Mouse (Mus musculus) embryonic facial prominence, embryonic 11.5 days (tissue): ENCODE measurements around the gene Flna. TPM values are rescaled to one million over a fixed set of nuclear protein-coding genes. Genes with fewer than 3 reads are reported as not detected.

Experiments
- ATAC-seq: fragments of 200-750 bp; cut with Nextera tagmentation; replicated peaks from 2 replicates; pipeline ENCODE4 v1.8.0; 2017; ENCODE audit warnings: low read depth; ENCODE audit not compliant: insufficient number of reproducible peaks, low FRiP score, low TSS enrichment
- DNase-seq: peaks from one replicate; pipeline ENCODE4 v3.0.0-alpha.2; 2015; ENCODE audit warnings: low spot score
- H3K27ac ChIP-seq: fragments of 300-500 bp; sonication (generic); replicated peaks from 2 replicates; pipeline ENCODE4 v1.5.1; 2014; ENCODE audit warnings: mild to moderate bottlenecking, low read depth, low read length, control low read depth
- H3K27me3 ChIP-seq: fragments of 300-500 bp; sonication (generic); 2 replicates; pipeline ENCODE4 v1.6.1; 2014; ENCODE audit warnings: mild to moderate bottlenecking, low read length, moderate library complexity, mixed read lengths; ENCODE audit not compliant: control insufficient read depth, insufficient read depth
- H3K36me3 ChIP-seq: fragments of 300-500 bp; sonication (generic); replicated peaks from 2 replicates; pipeline ENCODE4 v1.6.1; 2014; ENCODE audit warnings: low read depth, mild to moderate bottlenecking, low read length, moderate library complexity, mixed read lengths; ENCODE audit not compliant: control insufficient read depth, insufficient read depth
- H3K4me1 ChIP-seq: fragments of 300-500 bp; sonication (generic); 2 replicates; pipeline ENCODE4 v1.6.1; 2014; ENCODE audit warnings: low read length, mixed read lengths; ENCODE audit not compliant: control insufficient read depth, insufficient read depth
- H3K4me2 ChIP-seq: fragments of 300-500 bp; sonication (generic); 2 replicates; pipeline ENCODE4 v1.6.1; 2014; ENCODE audit warnings: low read depth, mild to moderate bottlenecking, control low read depth, low read length, moderate library complexity
- H3K4me3 ChIP-seq: fragments of 300-500 bp; sonication (generic); 2 replicates; pipeline ENCODE4 v1.5.1; 2014; ENCODE audit warnings: low read depth, low read length, control low read depth
- H3K9ac ChIP-seq: fragments of 300-500 bp; sonication (generic); replicated peaks from 2 replicates; pipeline ENCODE4 v1.6.1; 2014; ENCODE audit warnings: mild to moderate bottlenecking, control low read depth, low read length
- H3K9me3 ChIP-seq: fragments of 300-500 bp; sonication (generic); replicated peaks from 2 replicates; pipeline ENCODE4 v1.6.1; 2016; ENCODE audit warnings: mild to moderate bottlenecking, low read length, inconsistent platforms, mixed read lengths; ENCODE audit not compliant: control insufficient read depth
- WGBS: fragments of 180-500 bp; shearing (Covaris S2); extraction: QIAGEN DNeasy Blood & Tissue Kit; methylation state at CpG from one replicate; pipeline ENCODE4 v1.1.7; 2014; 5-methylcytosine and 5-hydroxymethylcytosine counted together
- polyA plus RNA-seq: library from polyadenylated mRNA; unstranded; fragments of >200 nt; fragmentation: Nextera tagmentation; extraction: Ambion mirVana; gene quantifications from 2 replicates; pipeline ENCODE4 v1.2.1, GENCODE M21; 2014

The Flna gene
- polyA plus RNA-seq, 1 experiment from 2014 or later: 267 TPM

DNA sequence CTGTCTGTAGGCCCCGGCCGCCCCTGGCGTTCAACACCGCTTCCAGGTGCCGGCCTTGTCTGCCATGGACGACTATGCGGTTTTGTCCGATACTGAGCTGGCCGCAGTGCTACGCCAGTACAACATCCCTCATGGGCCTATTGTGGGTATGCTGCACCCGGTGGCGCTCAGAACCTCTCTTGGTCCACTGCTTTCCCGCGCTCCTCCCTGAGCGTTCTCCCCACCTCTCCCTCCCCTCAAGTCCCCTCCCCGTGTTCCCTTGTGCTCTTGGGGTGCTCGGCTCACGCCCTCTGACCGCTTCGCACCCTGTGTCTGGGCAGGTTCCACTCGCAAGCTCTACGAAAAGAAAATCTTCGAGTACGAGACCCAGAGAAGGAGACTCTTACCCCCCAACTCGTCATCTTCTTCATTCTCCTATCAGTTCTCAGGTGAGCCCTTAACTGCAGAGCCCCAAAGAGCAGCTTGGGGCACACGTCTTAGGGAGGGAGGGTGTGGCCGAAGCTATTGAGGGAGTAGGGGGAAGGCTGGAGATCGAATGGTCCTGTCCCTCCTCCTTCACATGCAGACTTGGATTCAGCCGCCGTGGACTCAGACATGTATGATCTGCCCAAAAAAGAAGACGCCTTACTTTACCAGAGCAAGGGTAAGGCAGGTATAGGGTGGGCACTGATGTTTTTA lies 5.4 kb upstream of the Flna start:
- whole genome bisulfite sequencing: 20% methylated on average over 28 of the region's 31 CpGs
- ATAC-seq (peak; percentile 66; the same call in 1 of the 2 replicates), DNase-seq (no peak)

DNA sequence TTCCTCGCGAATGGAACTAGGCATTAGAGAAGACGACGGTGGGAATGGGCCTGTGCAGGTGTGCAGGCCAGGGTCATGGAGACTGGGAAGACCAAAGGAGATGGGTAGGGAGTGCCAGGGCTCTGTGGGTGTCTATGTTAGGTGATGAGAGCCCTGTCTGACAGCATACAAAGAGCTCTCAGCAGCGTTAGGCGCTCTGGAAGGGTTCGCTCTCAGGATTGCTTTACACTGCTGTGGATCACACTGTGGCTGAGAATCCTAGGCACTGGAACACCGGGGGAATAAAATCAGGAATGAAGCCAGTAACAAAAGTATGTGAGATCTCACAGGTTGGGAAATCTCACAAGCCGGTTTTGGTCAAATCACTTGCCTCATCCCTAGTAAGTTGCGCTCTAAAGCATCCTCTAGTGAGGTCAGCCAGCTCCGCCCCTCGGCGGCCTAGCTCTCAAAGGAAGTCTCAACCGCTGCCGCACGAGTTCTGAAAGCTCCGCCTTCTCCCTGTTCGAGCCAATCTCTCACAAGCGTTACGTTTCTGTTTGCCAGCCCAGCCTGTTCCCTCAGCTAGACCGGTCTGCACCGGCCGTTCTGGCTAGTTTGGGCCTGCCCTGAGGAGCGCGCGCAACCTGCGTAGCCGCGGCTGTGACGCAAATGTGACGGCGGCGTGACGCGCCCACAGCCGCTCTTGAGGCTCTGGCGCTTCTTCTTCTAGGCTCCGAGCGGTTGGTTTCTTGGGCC lies 4.7 kb upstream of the Flna start, which contains the start of gene Emd:
Gene Emd, plus strand, starts transcription at position 535 of the 735 bp plus-strand sequence.
- no peaks in the 10 kb centered on the region for H3K36me3 ChIP-seq
- H3K4me3 ChIP-seq: peak within 1 kb of the TSS; percentile 60
- 24% methylated on average over 39 of the region's 39 CpGs for WGBS
- H3K4me2 ChIP-seq: peak within 1 kb of the TSS; percentile 55
- H3K27ac ChIP-seq: peak within 1 kb of the TSS; percentile 38; the same call in 1 of the 2 replicates
- no peaks in the 10 kb centered on the region for H3K27me3 ChIP-seq
- H3K9me3 ChIP-seq: no peaks in the 10 kb centered on the region
- H3K4me1 ChIP-seq: no peaks in the 10 kb centered on the region
- peak within 1 kb of the TSS; percentile 68 for H3K9ac ChIP-seq
- ATAC-seq (peak; percentile 99), DNase-seq (peak; percentile 91)

More for the DNA sequence above, 5.4 kb upstream of the Flna start:
- Histone ChIP-seq H3K27ac (peak overlapping the region; percentile 38; the same call in 1 of the 2 replicates), H3K9ac (peak overlapping the region; percentile 68), H3K4me3 (peak overlapping the region; percentile 60), H3K27me3 (no peaks in the 10 kb centered on the region), H3K36me3 (no peaks in the 10 kb centered on the region), H3K4me1 (no peaks in the 10 kb centered on the region), H3K4me2 (peak overlapping the region; percentile 55), H3K9me3 (no peaks in the 10 kb centered on the region)

DNA sequence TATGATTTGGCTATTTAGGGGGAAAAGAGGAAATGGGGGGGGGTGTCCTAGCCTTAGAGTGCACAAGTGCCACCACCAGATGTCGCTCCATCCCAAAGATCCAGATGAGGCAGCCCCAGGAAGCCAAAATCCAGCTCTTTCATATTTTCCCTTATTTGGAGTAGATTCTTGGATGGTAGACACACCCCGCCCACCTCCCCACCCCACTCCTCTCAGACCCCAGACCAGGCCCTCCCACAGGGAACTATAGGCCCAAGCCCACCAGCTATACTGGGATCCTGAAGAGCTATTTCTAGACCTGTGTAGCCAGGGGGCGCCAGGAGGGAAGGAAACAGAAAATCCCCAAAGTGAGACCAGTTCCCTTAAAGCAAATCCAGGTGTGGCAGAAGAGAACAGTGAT lies 969 bp downstream of the Flna start:
- no peaks in the 10 kb centered on the region for H3K9me3 ChIP-seq
- DNase-seq (peak; percentile 83), ATAC-seq (no peak)
- 2% methylated on average over 3 of the region's 3 CpGs for WGBS
- H3K4me2 ChIP-seq: no peak overlapping the region
- no peak overlapping the region for H3K9ac ChIP-seq
- no peaks in the 10 kb centered on the region for H3K4me1 ChIP-seq
- no peak overlapping the region for H3K27ac ChIP-seq
- no peaks in the 10 kb centered on the region for H3K36me3 ChIP-seq
- H3K4me3 ChIP-seq: no peak overlapping the region
- no peaks in the 10 kb centered on the region for H3K27me3 ChIP-seq

DNA sequence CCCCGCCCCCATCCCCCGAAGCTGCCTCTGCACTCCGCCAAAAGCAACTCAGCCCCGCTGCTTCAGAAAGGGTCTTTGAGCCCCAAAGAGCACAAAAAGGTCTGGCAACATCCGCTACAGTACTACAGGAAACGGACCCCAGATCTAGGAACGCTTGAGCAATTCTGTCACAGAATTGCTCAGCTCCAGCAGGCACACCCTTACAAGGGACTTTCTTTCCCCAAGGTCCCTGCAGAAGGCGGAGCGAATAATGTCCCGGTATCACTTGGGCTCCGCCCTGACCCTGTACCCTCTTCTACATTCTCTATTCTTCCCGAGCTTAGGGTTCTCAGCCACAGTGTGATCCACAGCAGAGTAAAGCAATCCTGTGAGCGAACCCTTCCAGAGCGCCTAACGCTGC lies 2.9 kb downstream of the Flna start:
- Histone ChIP-seq H3K4me1 (no peaks in the 10 kb centered on the region), H3K4me3 (peak overlapping the region; percentile 60), H3K9me3 (no peaks in the 10 kb centered on the region), H3K27me3 (no peaks in the 10 kb centered on the region), H3K4me2 (peak overlapping the region; percentile 33), H3K27ac (peak overlapping the region; percentile 59; the same call in 1 of the 2 replicates), H3K36me3 (no peaks in the 10 kb centered on the region; the same call in 1 of the 2 replicates), H3K9ac (peak overlapping the region; percentile 51)
- DNase-seq (no peak), ATAC-seq (peak; percentile 35)
- 18% methylated on average over 13 of the region's 15 CpGs for WGBS

DNA sequence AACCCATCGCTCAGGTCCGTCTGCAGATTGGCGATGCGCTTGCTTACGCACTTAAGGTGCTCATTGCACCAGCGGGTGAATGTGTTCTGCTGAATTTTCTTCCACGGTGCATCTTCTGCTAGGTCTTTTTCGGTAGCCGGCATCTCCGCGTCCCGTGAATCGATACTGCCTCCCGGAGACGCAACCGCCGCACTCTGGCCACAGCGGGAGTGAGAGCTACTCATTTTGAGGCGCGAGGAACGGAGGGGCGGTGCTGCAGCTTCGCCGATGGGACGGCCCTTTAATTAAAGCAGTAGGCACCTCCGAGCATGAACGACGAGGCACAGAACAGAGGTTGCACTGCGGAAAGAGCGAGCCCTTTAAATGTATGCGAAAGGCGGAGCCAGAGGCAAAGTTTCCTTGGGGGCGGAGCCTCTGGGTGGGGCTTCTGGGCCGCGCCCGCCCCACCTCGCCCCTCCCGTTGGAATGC lies 3.4 kb downstream of the Flna start:
- Histone ChIP-seq H3K27ac (peak overlapping the region; percentile 76), H3K9ac (peak overlapping the region; percentile 76), H3K9me3 (no peaks in the 10 kb centered on the region), H3K4me3 (peak overlapping the region; percentile 60), H3K4me2 (no peak overlapping the region; the same call in 1 of the 2 replicates), H3K27me3 (no peaks in the 10 kb centered on the region), H3K36me3 (peaks cover 3% of the 10 kb centered on the region; the same call in 1 of the 2 replicates), H3K4me1 (no peaks in the 10 kb centered on the region)
- peak; percentile 92 for DNase-seq
- 17% methylated on average over 37 of the region's 38 CpGs for WGBS
- ATAC-seq: peak; percentile 77

DNA sequence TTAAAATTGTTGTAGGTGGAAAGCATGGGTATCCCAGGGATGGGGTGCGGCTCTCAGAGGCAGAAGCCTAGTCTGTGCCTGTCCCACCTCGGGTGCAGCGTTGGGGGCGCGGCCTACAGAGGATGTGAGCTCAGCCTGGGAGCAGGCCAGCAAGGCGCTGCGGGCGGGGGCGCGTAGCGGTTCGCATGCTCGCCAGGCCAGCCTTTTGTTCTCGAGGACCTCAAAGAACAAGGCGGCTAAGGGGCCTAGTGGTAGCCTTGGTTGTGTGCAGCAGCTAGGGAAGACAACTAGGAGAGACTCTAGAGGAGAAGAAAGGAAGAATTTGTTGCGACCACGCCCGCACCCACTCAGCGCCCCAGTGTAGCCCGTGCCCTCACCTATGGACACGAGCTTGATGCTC lies 3.9 kb downstream of the Flna start:
- H3K4me2 ChIP-seq: peak overlapping the region; percentile 48
- peaks cover 4% of the 10 kb centered on the region; the same call in 1 of the 2 replicates for H3K36me3 ChIP-seq
- peak; percentile 77 for DNase-seq
- peak overlapping the region; percentile 76 for H3K27ac ChIP-seq
- ATAC-seq: peak; percentile 55
- H3K27me3 ChIP-seq: no peaks in the 10 kb centered on the region
- H3K9ac ChIP-seq: peak overlapping the region; percentile 76
- 29% methylated on average over 21 of the region's 21 CpGs for WGBS
- peak overlapping the region; percentile 60 for H3K4me3 ChIP-seq
- no peaks in the 10 kb centered on the region for H3K9me3 ChIP-seq
- no peaks in the 10 kb centered on the region for H3K4me1 ChIP-seq

DNA sequence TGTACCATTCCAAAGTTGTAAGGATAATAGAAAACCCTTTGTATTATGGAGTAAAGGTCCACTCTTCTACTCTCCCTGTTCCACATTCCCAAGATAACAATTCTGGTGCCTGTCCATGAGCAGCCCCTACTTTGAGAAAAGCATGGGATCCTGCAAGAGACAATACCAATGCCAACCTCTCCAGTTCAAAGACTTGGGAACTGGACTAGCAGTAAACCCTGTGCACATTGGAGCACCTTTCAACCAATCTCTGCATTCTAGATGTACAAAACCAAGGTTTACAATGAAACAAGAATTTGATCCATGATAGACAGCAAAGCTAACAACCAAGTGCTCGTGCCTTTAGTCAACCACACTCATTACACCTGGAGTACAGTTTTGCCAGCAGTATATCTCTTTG lies 4.5 kb downstream of the Flna start:
- 27% methylated on average over 1 of the region's 1 CpGs for WGBS
- peak overlapping the region; percentile 60 for H3K4me3 ChIP-seq
- H3K27ac ChIP-seq: no peak overlapping the region; the same call in 1 of the 2 replicates
- no peaks in the 10 kb centered on the region for H3K9me3 ChIP-seq
- H3K4me2 ChIP-seq: peak overlapping the region; percentile 48
- no peaks in the 10 kb centered on the region for H3K4me1 ChIP-seq
- H3K36me3 ChIP-seq: peaks cover 8% of the 10 kb centered on the region
- DNase-seq: no peak
- no peaks in the 10 kb centered on the region for H3K27me3 ChIP-seq
- peak overlapping the region; percentile 76 for H3K9ac ChIP-seq
- ATAC-seq: no peak
